ENCODE assay signal across 16 mouse cellular contexts in genomic region chr12:11132418-11132817, GRCm38 (mm10).
"Had no signal": no experiment of that assay in that cellular context is flagged by ENCODE, and none has a peak within 500 bp of the region (broad histone marks: within the 10 kb centered on the region; RNA-seq: fewer than 3 reads in every experiment).

No protein-coding gene starts in this region.

- H3K4me2 ChIP-seq: neural tube, embryonic 13.5 days; neural tube, embryonic 15.5 days; stomach, embryonic 15.5 days had no signal

- H3K9ac ChIP-seq: neural tube, embryonic 13.5 days; neural tube, embryonic 15.5 days; stomach, embryonic 15.5 days had no signal

- H3K4me3 ChIP-seq: neural tube, embryonic 13.5 days; neural tube, embryonic 15.5 days; stomach, embryonic 15.5 days had no signal

- H3K27ac ChIP-seq: neural tube, embryonic 13.5 days; neural tube, embryonic 15.5 days; stomach, embryonic 15.5 days; stomach, postnatal 0 days had no signal

- DNase-seq: retina, postnatal 1 day; right cerebral cortex, adult 18-20 months; right cerebral cortex, postnatal 14 days; right cerebral cortex, postnatal 25 days; right cerebral cortex, postnatal 4 days; spleen, adult 18-20 months; thymus, adult 18-20 months; thymus, adult 2 months; thymus, postnatal 14 days; thymus, postnatal 25 days; thymus, postnatal 36 days; thymus, postnatal 4 days had no signal

- H3K9me3 ChIP-seq: neural tube, embryonic 13.5 days; neural tube, embryonic 15.5 days; stomach, embryonic 15.5 days had no signal

- H3K4me1 ChIP-seq: neural tube, embryonic 13.5 days; neural tube, embryonic 15.5 days; stomach, embryonic 15.5 days had no signal

- H3K27me3 ChIP-seq: neural tube, embryonic 13.5 days; neural tube, embryonic 15.5 days; stomach, embryonic 15.5 days had no signal

- H3K36me3 ChIP-seq: neural tube, embryonic 13.5 days; neural tube, embryonic 15.5 days; stomach, embryonic 15.5 days had no signal
